In the genomic region with DNA sequence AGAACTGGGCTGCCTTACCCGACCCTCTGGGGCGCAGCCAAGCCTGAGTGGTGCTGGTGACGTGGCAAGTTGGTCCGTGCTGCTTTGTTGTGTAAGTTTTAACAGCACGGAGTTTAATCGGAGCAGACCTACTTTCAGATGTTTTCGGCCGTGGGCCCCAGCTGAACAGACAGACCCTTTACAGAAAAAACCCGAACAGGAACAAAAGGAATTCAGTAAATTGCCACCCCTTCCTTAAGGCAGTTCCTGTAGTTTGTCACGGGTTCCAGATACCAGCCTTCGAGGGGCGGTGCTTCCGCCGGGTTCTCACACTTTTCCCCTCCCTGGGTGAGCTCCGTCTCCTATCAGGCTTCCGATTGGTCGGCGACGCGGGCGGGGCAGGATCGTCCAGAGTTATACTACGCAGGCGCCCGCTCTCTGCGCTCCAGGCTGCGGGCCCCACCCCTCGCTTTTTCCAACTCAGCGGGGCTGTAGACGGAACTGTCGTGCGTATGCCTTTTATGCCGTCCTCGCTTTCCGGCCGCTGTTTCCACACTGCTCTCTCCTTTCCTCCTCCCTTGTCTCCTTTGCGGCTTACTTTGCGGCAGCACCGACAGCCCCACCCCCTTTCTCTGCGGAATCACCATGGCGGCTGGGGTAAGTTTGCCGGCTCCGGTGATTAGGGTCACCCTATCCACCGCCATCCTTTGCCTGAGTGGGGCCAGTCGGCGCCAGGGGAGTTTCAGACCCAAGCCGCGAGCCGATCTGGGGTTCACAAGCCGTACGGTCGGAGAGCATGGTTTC, we compare ENCODE assay signal across 1 mouse cellular context.
A peak's percentile ranks its signal among the peaks of the same experiment; 100 is the strongest.
TF ChIP-seq lines count a peak whose summit lies in the region.

A gene (plus strand): TSS at position 452 of the 783 bp plus-strand sequence.

TF ChIP-seq in CH12.LX, 34 proteins besides CTCF, POLR2A, EP300 and RAD21 (continued from another document):
- peak; percentile 92 for TF ChIP-seq MXI1 (IDR thresholded peaks at IDR 0.05; ENCODE audit: low read depth, low read length)
- no peak for TF ChIP-seq MAFK (IDR thresholded peaks at IDR 0.05; ENCODE audit: insufficient replicate concordance, low read length)
- no peak for TF ChIP-seq SMC3 (IDR thresholded peaks at IDR 0.05; ENCODE audit: low read depth, low read length)
- TF ChIP-seq ZMIZ1 (IDR thresholded peaks at IDR 0.05; ENCODE audit: low read depth, low read length), result peak; percentile 84
- TF ChIP-seq RCOR1 (conservative IDR thresholded peaks at IDR 0.05; ENCODE audit: low read depth, low read length), result no peak
- peak; percentile 97 for TF ChIP-seq TCF12 (IDR thresholded peaks at IDR 0.05; ENCODE audit: low read depth, low read length)
- peak; percentile 89 for TF ChIP-seq NRF1 (IDR thresholded peaks at IDR 0.05; ENCODE audit: low read depth, low read length)
- TF ChIP-seq MAX (IDR thresholded peaks at IDR 0.05; ENCODE audit: low read length), result peak; percentile 84
- no peak for TF ChIP-seq PAX5 (IDR thresholded peaks at IDR 0.05; ENCODE audit: low read length)
- TF ChIP-seq E2F4 (IDR thresholded peaks at IDR 0.05; ENCODE audit: insufficient replicate concordance, low read depth, low read length), result no peak
- no peak for TF ChIP-seq ZNF384 (IDR thresholded peaks at IDR 0.05; ENCODE audit: low read depth, low read length)
- no peak for TF ChIP-seq MEF2A (IDR thresholded peaks at IDR 0.05; ENCODE audit: borderline replicate concordance, low read depth, low read length)
- TF ChIP-seq USF1 (IDR thresholded peaks at IDR 0.05; ENCODE audit: low read depth, low read length), result peak; percentile 22
- TF ChIP-seq JUN (IDR thresholded peaks at IDR 0.05; ENCODE audit: insufficient read depth, low read depth, low read length), result no peak
- peak; percentile 69 for TF ChIP-seq SIN3A (IDR thresholded peaks at IDR 0.05; ENCODE audit: low read length)
- 0 out of 2 replicates have a peak, but pooled peaks have one; percentile 15 for TF ChIP-seq USF2 (conservative IDR thresholded peaks at IDR 0.05; ENCODE audit: low read depth, low read length)
- TF ChIP-seq KAT2A (IDR thresholded peaks at IDR 0.05; ENCODE audit: insufficient replicate concordance, low read length), result peak; percentile 74
- TF ChIP-seq ZKSCAN1 (IDR thresholded peaks at IDR 0.05; ENCODE audit: borderline replicate concordance, low read depth, low read length), result no peak
- TF ChIP-seq ZC3H11A (IDR thresholded peaks at IDR 0.05; ENCODE audit: low read depth, low read length), result no peak
- no peak for TF ChIP-seq CHD1 (IDR thresholded peaks at IDR 0.05; ENCODE audit: low read depth, low read length)
